18 mouse cellular contexts compared by ENCODE assay signal in genomic region chr9:70135186-70135585, GRCm38 (mm10).
"Had no signal": no experiment of that assay in that cellular context is flagged by ENCODE, and none has a peak within 500 bp of the region (broad histone marks: within the 10 kb centered on the region; RNA-seq: fewer than 3 reads in every experiment).

No protein-coding gene starts in this region.

- H3K27ac ChIP-seq: limb, embryonic 12.5 days; limb, embryonic 15.5 days; lung, embryonic 15.5 days; midbrain, embryonic 12.5 days; midbrain, embryonic 15.5 days; neural tube, embryonic 12.5 days; neural tube, embryonic 15.5 days; stomach, embryonic 15.5 days had no signal

- H3K36me3 ChIP-seq: limb, embryonic 12.5 days; limb, embryonic 15.5 days; lung, embryonic 15.5 days; midbrain, embryonic 12.5 days; midbrain, embryonic 15.5 days; neural tube, embryonic 12.5 days; neural tube, embryonic 15.5 days; stomach, embryonic 15.5 days had no signal

- H3K9ac ChIP-seq: limb, embryonic 12.5 days; limb, embryonic 15.5 days; lung, embryonic 15.5 days; midbrain, embryonic 12.5 days; midbrain, embryonic 15.5 days; neural tube, embryonic 12.5 days; neural tube, embryonic 15.5 days; stomach, embryonic 15.5 days had no signal

- H3K4me3 ChIP-seq: limb, embryonic 12.5 days; limb, embryonic 15.5 days; lung, embryonic 15.5 days; megakaryocyte, embryonic 14.5 days; midbrain, embryonic 12.5 days; midbrain, embryonic 15.5 days; neural tube, embryonic 12.5 days; neural tube, embryonic 15.5 days; stomach, embryonic 15.5 days had no signal

- H3K4me2 ChIP-seq: limb, embryonic 12.5 days; limb, embryonic 15.5 days; lung, embryonic 15.5 days; midbrain, embryonic 12.5 days; midbrain, embryonic 15.5 days; neural tube, embryonic 12.5 days; neural tube, embryonic 15.5 days; stomach, embryonic 15.5 days had no signal

- H3K9me3 ChIP-seq: limb, embryonic 15.5 days; lung, embryonic 15.5 days; midbrain, embryonic 12.5 days; midbrain, embryonic 15.5 days; neural tube, embryonic 12.5 days; neural tube, embryonic 15.5 days; stomach, embryonic 15.5 days had no signal

- H3K4me1 ChIP-seq: neural tube, embryonic 12.5 days; stomach, embryonic 15.5 days had no signal

- H3K27me3 ChIP-seq: limb, embryonic 15.5 days; lung, embryonic 15.5 days; midbrain, embryonic 15.5 days; neural tube, embryonic 12.5 days; neural tube, embryonic 15.5 days; stomach, embryonic 15.5 days had no signal

- ATAC-seq: intestine, postnatal 0 days; midbrain, embryonic 15.5 days had no signal

- DNase-seq: left cerebral cortex, postnatal 4 days; lung, adult 18-20 months; lung, postnatal 10 days; lung, postnatal 36 days; right cerebral cortex, adult 18-20 months; right cerebral cortex, postnatal 14 days; right cerebral cortex, postnatal 4 days; thymus, postnatal 25 days had no signal
